In genomic region chr9:61376650-61377049, GRCm38 (mm10) we compare ENCODE assay signal across 12 mouse cellular contexts. TPM values are rescaled to one million over a fixed set of nuclear protein-coding genes. Genes with fewer than 3 reads are reported as not detected.
DNase-seq lines count a peak whose midpoint lies in the region; ATAC-seq lines count a peak whose summit lies in the region.
"Had no signal": no experiment of that assay in that cellular context is flagged by ENCODE, and none has a peak within 500 bp of the region (broad histone marks: within the 10 kb centered on the region; RNA-seq: fewer than 3 reads in every experiment).

No protein-coding gene starts in this region.

- no peaks in the 10 kb centered on the region for H3K27me3 ChIP-seq in kidney, embryonic 14.5 days (ENCODE audit: control insufficient read depth, insufficient read depth, low read length)
- no peaks in the 10 kb centered on the region for H3K27me3 ChIP-seq in forebrain, embryonic 12.5 days
- no peaks in the 10 kb centered on the region for H3K27me3 ChIP-seq in limb, embryonic 11.5 days (ENCODE audit: control insufficient read depth, insufficient read depth, low read length)
- no peaks in the 10 kb centered on the region for H3K27me3 ChIP-seq in neural tube, embryonic 13.5 days

- 43% methylated on average over 3 of the region's 3 CpGs for WGBS in kidney, embryonic 14.5 days
- WGBS in forebrain, embryonic 12.5 days = 57% methylated on average over 3 of the region's 3 CpGs
- 53% methylated on average over 3 of the region's 3 CpGs for WGBS in limb, embryonic 11.5 days
- WGBS in neural tube, embryonic 13.5 days = 36% methylated on average over 3 of the region's 3 CpGs

- peaks cover 67% of the 10 kb centered on the region for H3K4me1 ChIP-seq in kidney, embryonic 14.5 days (ENCODE audit: control insufficient read depth, insufficient read depth, low read length)
- peaks cover 76% of the 10 kb centered on the region for H3K4me1 ChIP-seq in forebrain, embryonic 12.5 days
- peaks cover 58% of the 10 kb centered on the region for H3K4me1 ChIP-seq in limb, embryonic 11.5 days (ENCODE audit: control insufficient read depth, insufficient read depth, low read length)
- peaks cover 78% of the 10 kb centered on the region for H3K4me1 ChIP-seq in neural tube, embryonic 13.5 days (replicated peaks)

- H3K4me3 ChIP-seq in kidney, embryonic 14.5 days (ENCODE audit: low read length) = peak overlapping the region; percentile 11
- H3K4me3 ChIP-seq in forebrain, embryonic 12.5 days (replicated peaks) = peak overlapping the region; percentile 30
- H3K4me3 ChIP-seq in limb, embryonic 11.5 days (ENCODE audit: low read depth, low read length) = peak overlapping the region; percentile 17; the same call in 1 of the 2 replicates
- peak overlapping the region; percentile 92 for H3K4me3 ChIP-seq in neural tube, embryonic 13.5 days

- H3K9ac ChIP-seq in kidney, embryonic 14.5 days (ENCODE audit: low read depth, low read length) = no peak overlapping the region
- H3K9ac ChIP-seq in forebrain, embryonic 12.5 days = peak overlapping the region; percentile 31
- no peak overlapping the region for H3K9ac ChIP-seq in limb, embryonic 11.5 days (ENCODE audit: low read length)
- peak overlapping the region; percentile 99 for H3K9ac ChIP-seq in neural tube, embryonic 13.5 days

- H3K27ac ChIP-seq in kidney, embryonic 14.5 days (ENCODE audit: low read depth, low read length) = no peak overlapping the region
- H3K27ac ChIP-seq in forebrain, embryonic 12.5 days = no peak overlapping the region
- no peak overlapping the region for H3K27ac ChIP-seq in limb, embryonic 11.5 days (replicated peaks; ENCODE audit: low read depth, low read length)
- 0 out of 2 replicates have a peak overlapping the region, but pooled peaks have one; percentile 29 for H3K27ac ChIP-seq in neural tube, embryonic 13.5 days (replicated peaks)

- no peaks in the 10 kb centered on the region for H3K9me3 ChIP-seq in kidney, embryonic 14.5 days (ENCODE audit: control insufficient read depth, low read length)
- no peaks in the 10 kb centered on the region for H3K9me3 ChIP-seq in forebrain, embryonic 12.5 days
- H3K9me3 ChIP-seq in limb, embryonic 11.5 days (ENCODE audit: control insufficient read depth, low read length) = no peaks in the 10 kb centered on the region
- no peaks in the 10 kb centered on the region for H3K9me3 ChIP-seq in neural tube, embryonic 13.5 days

- peaks cover 35% of the 10 kb centered on the region; the same call in 1 of the 2 replicates for H3K36me3 ChIP-seq in kidney, embryonic 14.5 days (ENCODE audit: control insufficient read depth, insufficient read depth, low read length)
- peaks cover 28% of the 10 kb centered on the region for H3K36me3 ChIP-seq in forebrain, embryonic 12.5 days (replicated peaks)
- peaks cover 4% of the 10 kb centered on the region for H3K36me3 ChIP-seq in limb, embryonic 11.5 days (ENCODE audit: control insufficient read depth, insufficient read depth, low read length)
- 0 out of 2 replicates have a peak, but pooled peaks cover 2% of the 10 kb centered on the region for H3K36me3 ChIP-seq in neural tube, embryonic 13.5 days

- peak overlapping the region; percentile 95 for H3K4me2 ChIP-seq in kidney, embryonic 14.5 days (replicated peaks; ENCODE audit: low read depth, low read length)
- peak overlapping the region; percentile 72 for H3K4me2 ChIP-seq in forebrain, embryonic 12.5 days
- H3K4me2 ChIP-seq in limb, embryonic 11.5 days (ENCODE audit: low read depth, severe bottlenecking) = peak overlapping the region; percentile 88
- H3K4me2 ChIP-seq in neural tube, embryonic 13.5 days = peak overlapping the region; percentile 85

- intact Hi-C loops in left cerebral cortex, postnatal 14 days (cut with DNase I) = loop anchor here (10.0 kb wide), 1 partner anchor 332 kb away; no protein-coding TSS in a partner anchor

- DNase-seq in kidney, postnatal 25 days = no peak
- no peak for DNase-seq in limb, embryonic 11.5 days (ENCODE audit: low spot score)
- DNase-seq in testis, postnatal 14 days (ENCODE audit: low spot score) = no peak
- no peak for DNase-seq in left cerebral cortex, postnatal 14 days (ENCODE audit: low spot score in 2 of 2)
- DNase-seq: adrenal gland, postnatal 10 days; heart, adult 18-20 months; layer of hippocampus, postnatal 36 days; thymus, postnatal 14 days had no signal

- no peak for ATAC-seq in kidney, embryonic 14.5 days (ENCODE audit: low FRiP score, low TSS enrichment)
- no peak for ATAC-seq in forebrain, embryonic 12.5 days (ENCODE audit: low FRiP score)
- no peak for ATAC-seq in limb, embryonic 11.5 days (ENCODE audit: insufficient number of reproducible peaks, low FRiP score, low TSS enrichment, low read depth)
- ATAC-seq in neural tube, embryonic 13.5 days (ENCODE audit: low read depth) = no peak
- ATAC-seq in megakaryocyte progenitor cell, adult 5-6 weeks (replicated peaks; ENCODE audit: poor library complexity) = no peak

RNA-seq across cellular contexts. Expression of gene Tle3, which starts 4.5 kb away (rescaled TPM):
- 29.6 and 33.7 TPM in 2 replicates for polyA plus RNA-seq in kidney, embryonic 14.5 days (2014; fragmentation: Nextera tagmentation; extraction: Ambion mirVana)
- 55.6 and 56.2 TPM in 2 replicates for polyA plus RNA-seq in forebrain, embryonic 12.5 days (2016; fragmentation: Nextera tagmentation; extraction: Ambion mirVana)
- polyA plus RNA-seq in limb, embryonic 11.5 days (2014; fragmentation: Nextera tagmentation; extraction: Ambion mirVana) = 42.8 and 43.4 TPM in 2 replicates
- polyA plus RNA-seq in neural tube, embryonic 13.5 days (2015; fragmentation: Nextera tagmentation; extraction: Ambion mirVana) = 31.1 and 33.7 TPM in 2 replicates
- total RNA-seq in megakaryocyte progenitor cell, adult 5-6 weeks (2015) = 65.2 and 66.2 TPM in 2 replicates
- 48.0 and 50.5 TPM in 2 replicates for total RNA-seq in megakaryocyte progenitor cell, adult 5-6 weeks (2017)
- 10 to 100 TPM; 81.7 to 98.0 TPM for total RNA-seq in left cerebral cortex, postnatal 14 days (2021)

Comparison
In these comparisons a context has a peak if more than half of its experiments do, and no peak if none do; other contexts are left out.
1. H3K4me3 ChIP-seq: peak in every context shown above with its lines; median percentile 92 in neural tube, embryonic 13.5 days; 30 in forebrain, embryonic 12.5 days; 17 in limb, embryonic 11.5 days; 11 in kidney, embryonic 14.5 days.
2. H3K9ac ChIP-seq: peak in forebrain, embryonic 12.5 days (single experiment) and neural tube, embryonic 13.5 days (single experiment); none in kidney, embryonic 14.5 days (single experiment) and limb, embryonic 11.5 days (single experiment).
3. Peak in every context shown above with its lines, with median percentiles within 50 percentile points of each other: H3K4me2 ChIP-seq.